Mouse (Mus musculus) gastrocnemius, adult 2 months (tissue): ENCODE results near the gene Pik3ap1. TPM values are rescaled to one million over a fixed set of nuclear protein-coding genes. Genes with fewer than 3 reads are reported as not detected.

Source experiments
- DNase-seq: peaks from one replicate; pipeline ENCODE4 v3.0.0; 2022
- H3K27ac ChIP-seq: fragments of 200-600 bp; 2 replicates; pipeline ENCODE4 v1.8.1; 2022; ENCODE audit warnings: mild to moderate bottlenecking
- H3K4me3 ChIP-seq: fragments of 200-600 bp; 2 replicates; pipeline ENCODE4 v1.8.1; 2022; ENCODE audit warnings: mild to moderate bottlenecking, moderate library complexity
- CTCF ChIP-seq: fragments of 200-600 bp; IDR thresholded peaks from 2 replicates; pipeline ENCODE4 v1.8.1; 2022; ENCODE audit warnings: antibody characterized with exemption, mild to moderate bottlenecking, moderate library complexity
- intact Hi-C: fragments of 180-260 bp; cut with DNase I; formaldehyde crosslinking; loops from one replicate; pipeline ENCODE4 v1.15.1; 2025
- total RNA-seq, 2 experiments: library from RNA; stranded (reverse); gene quantifications; 2 replicates each; pipeline ENCODE4 v1.2.3; 2021

Gene Pik3ap1
- total RNA-seq, 2 experiments from 2014 or later, result 0.25 to 0.43 TPM

- no peak for DNase-seq
- no peak overlapping the region for H3K4me3 ChIP-seq
- no peak for TF ChIP-seq CTCF
- H3K27ac ChIP-seq, result no peak overlapping the region
- intact Hi-C loops, result no loop called here
Measured at GRCm38 (mm10) chr19:41282216-41282615, 102.7 kb downstream of the Pik3ap1 start.

- intact Hi-C loops, result no loop called here
- no peak overlapping the region for H3K27ac ChIP-seq
- no peak for DNase-seq
- TF ChIP-seq CTCF, result no peak
- no peak overlapping the region for H3K4me3 ChIP-seq
Measured at GRCm38 (mm10) chr19:41279724-41280244, 105.1 kb downstream of the Pik3ap1 start.

- Histone ChIP-seq H3K27ac (no peak overlapping the region), H3K4me3 (no peak overlapping the region)
- DNase-seq, result no peak
- TF ChIP-seq CTCF, result no peak
- intact Hi-C loops, result no loop called here
Measured at GRCm38 (mm10) chr19:41278606-41279005, 106.3 kb downstream of the Pik3ap1 start.

DNA sequence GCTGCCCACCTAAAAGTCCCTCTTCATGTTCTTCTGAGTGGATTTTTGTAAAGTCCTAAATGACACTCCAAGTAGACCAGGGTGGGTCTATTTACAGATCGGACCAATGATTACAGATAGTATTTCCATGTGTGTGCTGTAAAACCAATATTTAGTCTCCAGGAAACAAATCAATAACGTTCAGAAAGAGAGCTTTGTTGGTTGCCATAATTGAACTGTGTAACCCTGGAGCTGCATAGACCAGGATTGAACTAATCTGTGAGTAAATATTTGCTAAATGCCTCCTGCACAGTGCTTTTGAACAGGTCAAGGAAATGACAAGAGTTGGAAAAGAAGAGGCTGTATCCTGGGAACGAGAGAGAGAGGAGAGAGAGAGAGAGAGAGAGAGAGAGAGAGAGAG is 109.3 kb downstream of the Pik3ap1 start:
- Histone ChIP-seq H3K4me3 (no peak overlapping the region), H3K27ac (no peak overlapping the region)
- intact Hi-C loops, result no loop called here
- no peak for TF ChIP-seq CTCF
- no peak for DNase-seq

- intact Hi-C loops, result no loop called here
- TF ChIP-seq CTCF, result no peak
- no peak overlapping the region for H3K27ac ChIP-seq
- no peak overlapping the region for H3K4me3 ChIP-seq
- DNase-seq, result no peak
Measured at GRCm38 (mm10) chr19:41270906-41271305, 114.0 kb downstream of the Pik3ap1 start.

DNA sequence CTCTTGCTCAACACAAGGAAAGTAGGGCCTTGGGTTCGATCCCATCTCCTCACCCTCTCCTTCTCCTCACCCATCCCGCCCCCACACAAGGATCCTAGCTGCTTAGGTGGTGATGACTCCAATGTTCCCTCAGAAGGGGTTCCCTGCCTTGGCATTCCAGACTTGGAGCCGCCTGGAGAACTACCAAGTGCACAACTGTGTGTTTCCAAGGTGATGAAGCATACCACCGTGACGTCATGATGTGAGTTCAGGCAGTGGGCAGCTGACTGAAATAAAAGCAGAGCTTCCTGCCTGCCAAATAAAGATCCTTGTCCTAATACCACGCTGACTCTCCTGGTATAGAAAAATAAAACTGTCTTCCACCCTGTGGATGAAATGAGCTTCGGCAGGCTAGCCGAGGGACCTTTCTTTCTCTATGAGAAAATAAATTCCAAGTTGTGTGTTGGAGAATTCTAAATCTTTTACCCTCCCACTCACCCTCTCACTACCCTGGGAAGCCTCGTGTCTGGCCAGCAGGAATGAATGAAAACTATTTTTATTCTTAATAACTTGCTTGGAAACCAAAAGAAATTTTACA is 114.7 kb downstream of the Pik3ap1 start:
- intact Hi-C loops, result no loop called here
- no peak for TF ChIP-seq CTCF
- no peak overlapping the region for H3K27ac ChIP-seq
- no peak for DNase-seq
- no peak overlapping the region for H3K4me3 ChIP-seq

GRCm38 (mm10) chr19:41266251-41266901 is 118.5 kb downstream of the Pik3ap1 start:
- intact Hi-C loops, result no loop called here
- H3K4me3 ChIP-seq, result no peak overlapping the region
- TF ChIP-seq CTCF, result no peak
- no peak overlapping the region for H3K27ac ChIP-seq
- no peak for DNase-seq

GRCm38 (mm10) chr19:41264331-41264799 is 120.5 kb downstream of the Pik3ap1 start:
- Histone ChIP-seq H3K4me3 (peak overlapping the region; percentile 83), H3K27ac (peak overlapping the region; percentile 99)
- intact Hi-C loops, result no loop called here
- no peak for DNase-seq
- no peak for TF ChIP-seq CTCF

GRCm38 (mm10) chr19:41263630-41264295 is 121.1 kb downstream of the Pik3ap1 start, which contains the start of gene Tm9sf3:
Gene Tm9sf3 (minus strand): TSS chr19:41263997.
- H3K27ac ChIP-seq, result peak within 1 kb of the TSS; percentile 99
- peak within 1 kb of the TSS; percentile 83 for H3K4me3 ChIP-seq
- intact Hi-C loops, result no loop called here
- no peak for TF ChIP-seq CTCF
- DNase-seq, result peak; percentile 94

DNA sequence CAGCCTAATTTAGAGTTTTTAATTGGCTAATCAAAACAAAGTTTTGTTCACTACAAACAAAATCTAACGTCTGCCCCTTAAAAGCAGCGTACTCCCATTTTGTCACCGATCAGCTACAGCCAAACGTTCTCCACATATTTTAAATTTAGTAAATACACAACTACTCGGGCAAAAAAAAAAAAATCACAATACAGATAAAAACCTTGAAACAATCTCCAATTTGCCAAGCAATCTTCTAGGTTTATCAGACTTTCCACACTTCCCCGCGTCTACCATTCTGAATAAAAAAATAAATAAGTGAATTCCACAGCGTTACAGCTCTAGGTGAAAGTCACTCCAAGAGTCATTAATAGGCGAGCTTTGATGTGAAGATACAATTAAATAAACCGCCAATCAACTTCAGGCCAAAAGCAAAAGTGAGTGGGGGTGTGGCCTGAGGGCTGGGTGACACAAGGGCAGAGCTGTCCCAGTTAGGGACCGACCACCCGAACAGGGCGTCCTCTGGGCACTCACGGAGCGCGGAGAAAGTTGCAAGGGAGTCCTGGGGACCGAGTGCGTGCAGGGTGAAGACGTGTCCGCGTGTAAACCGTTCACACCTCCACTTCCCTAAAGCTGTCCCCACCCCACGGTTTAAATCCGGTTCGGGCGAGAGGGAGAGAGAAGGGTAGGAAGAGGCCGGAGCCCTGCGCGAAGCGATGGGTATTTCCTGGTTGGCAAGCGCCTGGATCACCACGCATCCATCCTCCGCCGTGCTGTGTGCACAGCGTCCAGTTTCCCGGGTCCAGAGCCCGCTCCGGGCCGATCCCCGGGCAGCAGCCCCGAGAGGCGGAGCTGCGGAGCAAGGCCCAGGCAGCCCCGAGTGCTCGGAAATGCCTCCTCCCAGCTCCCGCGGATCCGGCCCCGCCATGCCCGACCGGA is 121.9 kb downstream of the Pik3ap1 start:
- intact Hi-C loops, result no loop called here
- Histone ChIP-seq H3K4me3 (peak overlapping the region; percentile 83), H3K27ac (peak overlapping the region; percentile 99)
- DNase-seq, result peak; percentile 85
- peak; percentile 4; the same call in 1 of the 2 replicates for TF ChIP-seq CTCF

DNA sequence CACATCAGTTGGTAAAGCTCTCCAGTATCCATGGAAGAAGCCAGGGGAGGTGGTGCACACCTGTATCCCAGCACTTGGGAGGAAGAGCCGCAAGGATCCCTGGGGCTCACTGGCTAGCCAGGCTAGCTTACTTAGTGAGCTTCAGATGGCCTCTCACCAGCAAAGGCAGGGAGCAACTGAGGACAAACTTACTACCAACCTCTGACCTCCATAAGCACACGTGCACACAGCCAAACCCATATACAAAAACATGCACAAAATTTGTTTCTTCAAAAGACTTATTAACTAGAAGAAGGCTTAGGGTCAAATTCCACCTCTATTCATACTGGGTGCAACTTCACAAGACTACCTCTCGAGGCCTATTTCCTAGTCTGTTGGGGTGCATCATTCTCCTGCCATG is 124.2 kb downstream of the Pik3ap1 start:
- no peak for DNase-seq
- H3K27ac ChIP-seq, result no peak overlapping the region
- intact Hi-C loops, result no loop called here
- no peak for TF ChIP-seq CTCF
- no peak overlapping the region for H3K4me3 ChIP-seq

DNA sequence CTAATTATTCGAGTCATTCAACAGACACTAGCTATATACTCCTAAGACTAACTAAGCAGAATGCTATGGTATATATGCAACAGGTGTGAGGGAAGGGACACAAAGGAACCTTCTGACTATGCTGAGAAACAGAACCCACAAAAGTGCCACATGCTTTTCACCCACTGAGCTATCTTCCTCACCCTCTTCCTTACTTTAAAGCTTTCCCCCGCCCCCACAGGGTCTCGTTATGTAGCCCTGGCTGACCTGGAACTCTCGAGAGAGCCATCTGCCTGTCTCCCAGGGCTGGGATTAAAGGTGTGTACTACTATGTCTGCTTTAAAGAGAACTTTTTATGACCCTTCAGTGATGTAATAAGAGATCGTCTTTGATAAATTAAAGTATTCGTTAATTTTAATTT is 125.6 kb downstream of the Pik3ap1 start:
- intact Hi-C loops, result no loop called here
- no peak for TF ChIP-seq CTCF
- DNase-seq, result no peak
- no peak overlapping the region for H3K4me3 ChIP-seq
- no peak overlapping the region for H3K27ac ChIP-seq
